Mouse (Mus musculus): ENCODE measurements around the gene Gm21778.
"Not testable (repeated sequence)": the region's sequence is repeated elsewhere in the genome, so short reads cannot be mapped to it uniquely, and the experiment has no call there.

DNA sequence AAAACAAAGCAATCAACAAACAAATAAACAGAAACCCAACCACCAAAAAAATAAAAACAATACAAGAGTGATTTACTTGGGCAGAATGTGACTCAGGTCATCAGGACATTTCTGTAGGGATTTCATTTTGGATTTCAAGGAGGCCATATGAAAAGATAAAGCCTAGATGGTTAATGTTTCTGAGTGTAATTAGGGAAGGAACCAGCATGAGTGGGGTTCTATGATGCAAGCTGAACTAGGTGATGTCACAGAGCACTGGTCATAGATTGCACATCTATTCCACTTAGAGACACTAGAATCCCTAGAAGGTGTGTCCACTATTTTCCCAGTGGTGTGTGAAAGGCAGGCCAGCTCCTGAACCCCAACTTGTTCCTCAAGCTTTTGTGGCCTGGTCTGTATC lies at the start of gene Gm21778:
- TF ChIP-seq CTCF (IDR thresholded peaks at IDR 0.05; ENCODE audit: low read depth, low read length); POLR2A (IDR thresholded peaks at IDR 0.05; ENCODE audit: extremely low read depth, insufficient read depth, low read length): not testable (repeated sequence)

Measured in liver, adult 2 months (tissue).